Mouse (Mus musculus): Measurements from ENCODE around the gene Capns1. TPM values are rescaled to one million over a fixed set of nuclear protein-coding genes. Genes with fewer than 3 reads are reported as not detected.

The Capns1 gene
- polyA plus RNA-seq, 1 experiment from 2014 or later: 56.8 TPM

DNA sequence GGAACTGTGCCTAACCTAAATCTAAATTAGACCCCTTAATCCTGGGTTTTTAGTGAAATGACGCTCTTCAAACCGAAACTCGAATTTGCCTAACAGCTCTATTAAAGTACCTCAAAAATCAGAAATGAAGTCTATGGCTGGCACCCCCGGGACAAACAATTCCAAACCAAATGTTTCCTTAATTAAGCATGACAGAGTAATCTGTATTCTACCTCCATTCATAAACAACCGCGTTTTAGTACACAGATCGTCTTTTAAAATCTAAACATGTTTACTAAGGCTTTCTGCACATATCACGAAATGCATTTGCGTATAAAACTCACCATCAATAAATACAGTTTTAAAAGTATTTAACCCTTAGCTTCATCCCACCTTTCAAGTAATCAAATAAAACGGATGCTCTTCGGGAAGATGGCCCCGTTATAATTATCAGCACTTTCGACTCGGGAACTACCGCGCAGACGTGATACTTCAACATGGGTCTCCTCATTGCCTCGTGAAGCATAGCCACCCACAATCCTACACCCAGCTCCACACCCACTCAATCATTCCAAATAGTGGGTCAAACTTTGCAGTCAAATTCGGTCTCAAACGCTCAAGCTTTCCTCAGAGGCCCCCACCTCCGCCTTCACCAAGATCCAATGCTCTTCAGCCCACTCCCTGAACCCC, 29.6 kb downstream of the Capns1 start:
- Histone ChIP-seq H3K4me1 (ENCODE audit: control insufficient read depth, insufficient read depth, low read length) (no peaks in the 10 kb centered on the region), H3K9ac (replicated peaks; ENCODE audit: low read length) (peak overlapping the region; percentile 83), H3K9me3 (replicated peaks; ENCODE audit: control insufficient read depth, low read length) (peaks cover 10% of the 10 kb centered on the region), H3K27me3 (ENCODE audit: control insufficient read depth, insufficient read depth, low read length) (no peaks in the 10 kb centered on the region), H3K4me2 (ENCODE audit: low read depth, low read length) (peak overlapping the region; percentile 34), H3K36me3 (replicated peaks; ENCODE audit: control insufficient read depth, insufficient read depth, low read depth, low read length) (peaks cover 17% of the 10 kb centered on the region), H3K27ac (replicated peaks; ENCODE audit: low read depth, low read length) (peak overlapping the region; percentile 73), H3K4me3 (ENCODE audit: low read depth, low read length) (peak overlapping the region; percentile 68)
- no peak for DNase-seq (ENCODE audit: low spot score)
- WGBS: 4% methylated on average over 21 of the region's 21 CpGs
- ATAC-seq (replicated peaks; ENCODE audit: insufficient number of reproducible peaks, low FRiP score, low TSS enrichment, low read depth): no peak; the same call in 1 of the 2 replicates

DNA sequence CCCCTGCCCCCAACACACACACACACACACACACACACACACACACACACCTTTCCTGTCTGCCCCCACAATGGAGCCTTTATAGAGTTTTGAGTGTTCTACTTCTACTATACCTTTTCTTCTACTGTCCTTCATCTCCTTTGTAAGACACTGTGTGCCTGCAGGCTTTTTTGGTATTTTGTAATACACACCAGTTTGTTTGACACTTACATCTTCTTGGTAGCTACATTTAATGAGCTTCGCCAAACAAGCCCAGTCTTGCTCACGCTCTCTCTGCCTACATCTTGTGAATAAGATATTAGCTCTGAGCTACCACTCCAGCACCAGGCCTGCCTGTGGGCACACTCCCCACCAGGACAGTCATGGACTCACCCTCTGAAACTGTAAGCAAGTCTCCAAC, 33.9 kb downstream of the Capns1 start:
- Histone ChIP-seq H3K27me3 (ENCODE audit: control insufficient read depth, insufficient read depth, low read length) (no peaks in the 10 kb centered on the region), H3K4me3 (ENCODE audit: low read depth, low read length) (no peak overlapping the region), H3K27ac (replicated peaks; ENCODE audit: low read depth, low read length) (no peak overlapping the region), H3K36me3 (replicated peaks; ENCODE audit: control insufficient read depth, insufficient read depth, low read depth, low read length) (peaks cover 52% of the 10 kb centered on the region), H3K4me1 (ENCODE audit: control insufficient read depth, insufficient read depth, low read length) (no peaks in the 10 kb centered on the region), H3K9me3 (replicated peaks; ENCODE audit: control insufficient read depth, low read length) (peaks cover 40% of the 10 kb centered on the region), H3K4me2 (ENCODE audit: low read depth, low read length) (no peak overlapping the region), H3K9ac (replicated peaks; ENCODE audit: low read length) (no peak overlapping the region)
- DNase-seq (ENCODE audit: low spot score): no peak
- WGBS: 98% methylated on average over 2 of the region's 2 CpGs
- no peak for ATAC-seq (replicated peaks; ENCODE audit: insufficient number of reproducible peaks, low FRiP score, low TSS enrichment, low read depth)

- H3K27me3 ChIP-seq (ENCODE audit: control insufficient read depth, insufficient read depth, low read length): no peaks in the 10 kb centered on the region
- no peaks in the 10 kb centered on the region for H3K4me1 ChIP-seq (ENCODE audit: control insufficient read depth, insufficient read depth, low read length)
- no peak overlapping the region for H3K4me2 ChIP-seq (ENCODE audit: low read depth, low read length)
- no peak for DNase-seq (ENCODE audit: low spot score)
- 97% methylated on average over 5 of the region's 5 CpGs for WGBS
- H3K4me3 ChIP-seq (ENCODE audit: low read depth, low read length): no peak overlapping the region
- H3K27ac ChIP-seq (replicated peaks; ENCODE audit: low read depth, low read length): no peak overlapping the region
- no peak overlapping the region for H3K9ac ChIP-seq (replicated peaks; ENCODE audit: low read length)
- H3K9me3 ChIP-seq (replicated peaks; ENCODE audit: control insufficient read depth, low read length): peaks cover 47% of the 10 kb centered on the region
- peaks cover 65% of the 10 kb centered on the region for H3K36me3 ChIP-seq (replicated peaks; ENCODE audit: control insufficient read depth, insufficient read depth, low read depth, low read length)
- ATAC-seq (replicated peaks; ENCODE audit: insufficient number of reproducible peaks, low FRiP score, low TSS enrichment, low read depth): no peak
These were observed 35.5 kb downstream of the Capns1 start for GRCm38 (mm10) chr7:30163113-30163512.

DNA sequence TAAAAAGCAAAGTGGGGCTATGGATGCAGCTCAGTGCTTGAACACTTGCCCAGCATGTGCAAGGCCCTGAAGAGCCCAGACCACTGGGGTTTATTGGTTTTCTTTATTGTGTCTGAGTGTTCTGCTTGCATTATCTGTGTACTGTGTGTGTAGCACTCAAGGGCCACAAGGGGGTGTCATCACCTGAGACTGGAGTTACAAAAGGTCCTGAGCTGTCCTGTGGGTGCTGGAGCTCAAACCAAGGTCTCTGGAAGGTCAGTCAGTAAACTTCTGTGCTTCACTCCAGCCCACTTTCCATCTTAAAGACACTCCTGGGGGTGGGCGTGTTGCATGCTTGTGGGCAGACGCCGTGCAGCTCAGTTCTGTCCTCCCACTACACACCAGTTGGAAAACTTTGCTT, 43.1 kb downstream of the Capns1 start:
- DNase-seq (ENCODE audit: low spot score) (no peak), ATAC-seq (replicated peaks; ENCODE audit: insufficient number of reproducible peaks, low FRiP score, low TSS enrichment, low read depth) (no peak)
- H3K27me3 ChIP-seq (ENCODE audit: control insufficient read depth, insufficient read depth, low read length): no peaks in the 10 kb centered on the region
- H3K9me3 ChIP-seq (replicated peaks; ENCODE audit: control insufficient read depth, low read length): peaks cover 34% of the 10 kb centered on the region
- H3K4me1 ChIP-seq (ENCODE audit: control insufficient read depth, insufficient read depth, low read length): no peaks in the 10 kb centered on the region
- 86% methylated on average over 3 of the region's 3 CpGs for WGBS
- H3K36me3 ChIP-seq (replicated peaks; ENCODE audit: control insufficient read depth, insufficient read depth, low read depth, low read length): peaks cover 31% of the 10 kb centered on the region
- H3K4me3 ChIP-seq (ENCODE audit: low read depth, low read length): no peak overlapping the region
- H3K9ac ChIP-seq (replicated peaks; ENCODE audit: low read length): no peak overlapping the region
- H3K27ac ChIP-seq (replicated peaks; ENCODE audit: low read depth, low read length): no peak overlapping the region
- no peak overlapping the region for H3K4me2 ChIP-seq (ENCODE audit: low read depth, low read length)

DNA sequence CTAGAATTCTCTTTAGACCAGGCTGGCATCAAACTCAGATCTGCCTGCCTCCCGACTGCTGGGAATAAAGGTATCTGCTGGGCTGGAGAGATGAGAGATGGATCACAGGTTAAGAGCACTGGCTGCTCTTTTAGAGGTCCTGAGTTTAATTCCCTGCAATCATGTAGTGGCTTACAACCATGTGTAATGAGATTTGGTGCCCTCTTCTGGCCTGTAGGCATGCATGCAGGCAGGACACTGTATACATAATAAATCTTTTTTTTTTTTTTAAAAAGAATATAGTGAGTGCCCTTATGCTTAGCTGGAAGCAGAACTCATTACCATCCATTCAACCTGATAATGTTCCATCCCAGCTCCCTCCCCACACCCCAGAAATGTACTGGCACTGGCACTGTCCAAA, 44.6 kb downstream of the Capns1 start:
- Histone ChIP-seq H3K4me2 (ENCODE audit: low read depth, low read length) (no peak overlapping the region), H3K36me3 (replicated peaks; ENCODE audit: control insufficient read depth, insufficient read depth, low read depth, low read length) (peaks cover 20% of the 10 kb centered on the region), H3K4me1 (ENCODE audit: control insufficient read depth, insufficient read depth, low read length) (no peaks in the 10 kb centered on the region), H3K4me3 (ENCODE audit: low read depth, low read length) (no peak overlapping the region), H3K27me3 (ENCODE audit: control insufficient read depth, insufficient read depth, low read length) (no peaks in the 10 kb centered on the region), H3K9me3 (replicated peaks; ENCODE audit: control insufficient read depth, low read length) (peaks cover 31% of the 10 kb centered on the region), H3K9ac (replicated peaks; ENCODE audit: low read length) (no peak overlapping the region), H3K27ac (replicated peaks; ENCODE audit: low read depth, low read length) (no peak overlapping the region)
- ATAC-seq (replicated peaks; ENCODE audit: insufficient number of reproducible peaks, low FRiP score, low TSS enrichment, low read depth): no peak
- no peak for DNase-seq (ENCODE audit: low spot score)
- 90% methylated on average over 1 of the region's 1 CpGs for WGBS

DNA sequence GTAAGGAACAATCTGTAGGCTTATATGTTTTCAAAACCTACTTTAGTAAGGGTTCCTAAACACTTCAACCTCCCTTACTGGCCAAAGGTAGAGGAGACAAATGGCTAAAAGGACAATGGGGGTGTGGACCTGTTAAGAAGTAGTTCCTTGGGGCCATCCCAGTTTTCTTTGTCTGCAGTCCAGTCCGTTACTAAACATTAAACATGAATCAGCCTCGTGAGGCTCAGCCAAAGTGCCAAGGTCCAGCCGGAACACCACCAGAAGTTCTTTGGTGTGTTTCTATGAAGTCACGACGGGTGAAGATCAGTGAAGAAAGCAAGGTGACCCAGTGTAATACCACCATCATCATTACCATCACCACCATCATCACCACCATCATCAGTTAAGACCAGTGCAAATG, 51.6 kb downstream of the Capns1 start:
- WGBS: 88% methylated on average over 5 of the region's 5 CpGs
- peaks cover 3% of the 10 kb centered on the region for H3K36me3 ChIP-seq (replicated peaks; ENCODE audit: control insufficient read depth, insufficient read depth, low read depth, low read length)
- no peak overlapping the region for H3K4me2 ChIP-seq (ENCODE audit: low read depth, low read length)
- H3K27ac ChIP-seq (replicated peaks; ENCODE audit: low read depth, low read length): no peak overlapping the region
- H3K27me3 ChIP-seq (ENCODE audit: control insufficient read depth, insufficient read depth, low read length): no peaks in the 10 kb centered on the region
- ATAC-seq (replicated peaks; ENCODE audit: insufficient number of reproducible peaks, low FRiP score, low TSS enrichment, low read depth) (no peak), DNase-seq (ENCODE audit: low spot score) (no peak)
- no peaks in the 10 kb centered on the region for H3K4me1 ChIP-seq (ENCODE audit: control insufficient read depth, insufficient read depth, low read length)
- H3K4me3 ChIP-seq (ENCODE audit: low read depth, low read length): no peak overlapping the region
- H3K9me3 ChIP-seq (replicated peaks; ENCODE audit: control insufficient read depth, low read length): peaks cover 13% of the 10 kb centered on the region
- no peak overlapping the region for H3K9ac ChIP-seq (replicated peaks; ENCODE audit: low read length)

DNA sequence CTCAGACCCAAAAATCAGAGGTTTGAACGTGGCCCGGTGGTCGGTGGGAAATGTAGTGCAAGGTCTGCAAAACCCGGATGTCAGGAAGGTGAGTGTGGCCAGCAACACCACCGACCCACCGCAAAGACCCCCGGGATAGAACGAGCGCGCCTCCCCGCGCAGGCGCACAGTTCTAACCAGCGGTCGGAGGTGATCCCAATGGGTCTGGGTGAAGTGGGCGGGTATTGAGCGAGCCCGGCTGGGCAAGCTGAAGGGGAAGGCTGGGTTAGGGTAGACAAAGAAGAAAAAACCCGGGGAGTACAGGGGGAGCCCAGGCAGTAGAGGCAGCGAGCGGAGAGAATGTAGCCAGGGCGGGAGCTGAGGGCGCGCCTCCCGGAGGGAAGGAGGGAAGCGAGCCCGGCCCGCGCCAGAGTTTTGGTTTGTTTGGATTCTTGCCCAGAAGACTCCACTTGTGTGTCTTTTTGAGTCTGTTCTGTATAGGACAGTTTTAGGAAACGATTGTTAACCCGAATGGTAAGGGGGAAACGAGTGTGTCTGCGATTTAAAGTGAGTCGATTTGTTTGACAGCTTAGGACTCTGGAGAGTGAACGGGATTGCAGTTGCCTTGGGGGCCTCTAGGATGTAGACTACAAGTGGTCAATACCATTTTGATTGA, 54.9 kb downstream of the Capns1 start:
- H3K4me1 ChIP-seq (ENCODE audit: control insufficient read depth, insufficient read depth, low read length): no peaks in the 10 kb centered on the region
- peaks cover 3% of the 10 kb centered on the region for H3K36me3 ChIP-seq (replicated peaks; ENCODE audit: control insufficient read depth, insufficient read depth, low read depth, low read length)
- 4% methylated on average over 35 of the region's 35 CpGs for WGBS
- H3K27me3 ChIP-seq (ENCODE audit: control insufficient read depth, insufficient read depth, low read length): no peaks in the 10 kb centered on the region
- DNase-seq (ENCODE audit: low spot score) (peak; percentile 93), ATAC-seq (replicated peaks; ENCODE audit: insufficient number of reproducible peaks, low FRiP score, low TSS enrichment, low read depth) (peak; percentile 96)
- peak overlapping the region; percentile 66 for H3K27ac ChIP-seq (replicated peaks; ENCODE audit: low read depth, low read length)
- H3K4me2 ChIP-seq (ENCODE audit: low read depth, low read length): peak overlapping the region; percentile 45
- H3K9ac ChIP-seq (replicated peaks; ENCODE audit: low read length): peak overlapping the region; percentile 64
- peak overlapping the region; percentile 40 for H3K4me3 ChIP-seq (ENCODE audit: low read depth, low read length)
- H3K9me3 ChIP-seq (replicated peaks; ENCODE audit: control insufficient read depth, low read length): peaks cover 3% of the 10 kb centered on the region; the same call in 1 of the 2 replicates

DNA sequence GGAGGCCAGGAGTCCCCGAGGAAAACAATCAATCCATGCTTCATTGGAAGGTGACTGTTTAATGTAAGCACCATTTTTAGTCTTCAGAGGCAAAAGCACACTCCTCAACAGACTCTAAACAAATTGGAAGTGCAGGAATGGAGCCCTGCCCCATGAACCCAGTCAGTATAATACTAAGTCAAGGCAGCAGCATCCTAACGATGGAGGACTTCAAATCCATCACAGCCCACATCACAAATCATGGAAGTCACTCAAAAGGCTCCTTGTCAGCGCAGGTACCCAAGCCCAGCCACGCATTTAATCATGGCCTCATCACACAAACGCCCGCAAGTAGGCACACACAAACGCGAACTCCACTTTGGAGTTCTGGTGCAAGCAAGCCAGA, 55.4 kb downstream of the Capns1 start:
- Histone ChIP-seq H3K9me3 (replicated peaks; ENCODE audit: control insufficient read depth, low read length) (peaks cover under 1% of the 10 kb centered on the region; the same call in 1 of the 2 replicates), H3K36me3 (replicated peaks; ENCODE audit: control insufficient read depth, insufficient read depth, low read depth, low read length) (peaks cover 3% of the 10 kb centered on the region), H3K27me3 (ENCODE audit: control insufficient read depth, insufficient read depth, low read length) (no peaks in the 10 kb centered on the region), H3K4me1 (ENCODE audit: control insufficient read depth, insufficient read depth, low read length) (no peaks in the 10 kb centered on the region), H3K9ac (replicated peaks; ENCODE audit: low read length) (peak overlapping the region; percentile 44), H3K4me3 (ENCODE audit: low read depth, low read length) (peak overlapping the region; percentile 40), H3K27ac (replicated peaks; ENCODE audit: low read depth, low read length) (no peak overlapping the region), H3K4me2 (ENCODE audit: low read depth, low read length) (peak overlapping the region; percentile 45)
- WGBS: 17% methylated on average over 8 of the region's 8 CpGs
- DNase-seq (ENCODE audit: low spot score) (no peak), ATAC-seq (replicated peaks; ENCODE audit: insufficient number of reproducible peaks, low FRiP score, low TSS enrichment, low read depth) (no peak)
